ENCODE assay signal across 8 mouse cellular contexts in genomic region chr6:116207729-116208534, GRCm38 (mm10). TPM values are rescaled to one million over a fixed set of nuclear protein-coding genes. Genes with fewer than 3 reads are reported as not detected.
DNase-seq lines count a peak whose midpoint lies in the region; ATAC-seq and TF ChIP-seq lines count a peak whose summit lies in the region.

TSS of gene Washc2 (plus strand) at chr6:116208038.

- TF ChIP-seq EP300 in ES-Bruce4 (IDR thresholded peaks at IDR 0.05; ENCODE audit: insufficient read depth, low read depth, low read length): peak; percentile 78
- TF ChIP-seq EP300 in liver, postnatal 0 days (IDR thresholded peaks at IDR 0.05; ENCODE audit: low read depth): no peak

- TF ChIP-seq POLR2A in ES-Bruce4 (IDR thresholded peaks at IDR 0.05; ENCODE audit: insufficient read depth, low read length): peak; percentile 70

- peak within 1 kb of the TSS; percentile 82 for H3K4me2 ChIP-seq in forebrain, embryonic 13.5 days
- H3K4me2 ChIP-seq in liver, postnatal 0 days (ENCODE audit: low read depth, low read length): peak within 1 kb of the TSS; percentile 87
- peak within 1 kb of the TSS; percentile 93 for H3K4me2 ChIP-seq in neural tube, embryonic 14.5 days (ENCODE audit: low read depth, low read length)

- no peaks in the 10 kb centered on the region for H3K9me3 ChIP-seq in ES-Bruce4 (replicated peaks; ENCODE audit: control insufficient read depth, insufficient read depth, low read length, poor library complexity, severe bottlenecking)
- no peaks in the 10 kb centered on the region for H3K9me3 ChIP-seq in forebrain, embryonic 13.5 days (replicated peaks)
- H3K9me3 ChIP-seq in liver, postnatal 0 days (ENCODE audit: low read length): no peaks in the 10 kb centered on the region
- no peaks in the 10 kb centered on the region for H3K9me3 ChIP-seq in neural tube, embryonic 14.5 days (ENCODE audit: control insufficient read depth, low read length)

- intact Hi-C loops in heart, postnatal 10 days (cut with DNase I): loop anchor here (2.0 to 5.0 kb wide), 2 partner anchors 13 to 356 kb away; partner anchors contain the start of genes Ift122 and Mbd4

- peak within 1 kb of the TSS; percentile 83 for H3K4me3 ChIP-seq in ES-Bruce4 (ENCODE audit: low read depth, low read length)
- peak within 1 kb of the TSS; percentile 64 for H3K4me3 ChIP-seq in forebrain, embryonic 13.5 days
- peak within 1 kb of the TSS; percentile 70 for H3K4me3 ChIP-seq in liver, postnatal 0 days (ENCODE audit: low read depth, low read length)
- peak within 1 kb of the TSS; percentile 86 for H3K4me3 ChIP-seq in neural tube, embryonic 14.5 days (ENCODE audit: low read depth, low read length)

- ATAC-seq in cerebellum, adult (ENCODE audit: insufficient number of reproducible peaks, low FRiP score, low TSS enrichment): peak; percentile 93
- ATAC-seq in forebrain, embryonic 13.5 days: peak; percentile 98
- ATAC-seq in liver, postnatal 0 days: peak; percentile 98
- peak; percentile 99 for ATAC-seq in neural tube, embryonic 14.5 days (ENCODE audit: low read depth)

- H3K9ac ChIP-seq in ES-Bruce4 (ENCODE audit: low read depth, poor library complexity, severe bottlenecking): peak within 1 kb of the TSS; percentile 63
- peak within 1 kb of the TSS; percentile 79 for H3K9ac ChIP-seq in forebrain, embryonic 13.5 days
- H3K9ac ChIP-seq in liver, postnatal 0 days (replicated peaks): peak within 1 kb of the TSS; percentile 78
- H3K9ac ChIP-seq in neural tube, embryonic 14.5 days (replicated peaks; ENCODE audit: low read depth, low read length): peak within 1 kb of the TSS; percentile 81

- H3K4me1 ChIP-seq in ES-Bruce4 (ENCODE audit: control insufficient read depth, insufficient read depth, low read length): no peaks in the 10 kb centered on the region
- H3K4me1 ChIP-seq in forebrain, embryonic 13.5 days: peaks cover 14% of the 10 kb centered on the region
- H3K4me1 ChIP-seq in liver, postnatal 0 days (ENCODE audit: insufficient read depth): peaks cover 17% of the 10 kb centered on the region
- H3K4me1 ChIP-seq in neural tube, embryonic 14.5 days (ENCODE audit: control insufficient read depth, insufficient read depth, low read length): peaks cover 10% of the 10 kb centered on the region

- H3K36me3 ChIP-seq in ES-Bruce4 (ENCODE audit: control insufficient read depth, insufficient read depth, low read length, poor library complexity, severe bottlenecking): peaks cover 10% of the 10 kb centered on the region
- peaks cover 25% of the 10 kb centered on the region for H3K36me3 ChIP-seq in forebrain, embryonic 13.5 days (ENCODE audit: poor library complexity, severe bottlenecking)
- H3K36me3 ChIP-seq in liver, postnatal 0 days (replicated peaks; ENCODE audit: insufficient read depth, low read length): peaks cover 21% of the 10 kb centered on the region
- peaks cover 12% of the 10 kb centered on the region; the same call in 1 of the 2 replicates for H3K36me3 ChIP-seq in neural tube, embryonic 14.5 days (ENCODE audit: control insufficient read depth, insufficient read depth, low read length)

- H3K27ac ChIP-seq in ES-Bruce4 (ENCODE audit: insufficient read depth, low read length): peak within 1 kb of the TSS; percentile 38; the same call in 1 of the 2 replicates
- 0 out of 2 replicates have a peak within 1 kb of the TSS, but pooled peaks have one; percentile 59 for H3K27ac ChIP-seq in forebrain, embryonic 13.5 days
- peak within 1 kb of the TSS; percentile 87 for H3K27ac ChIP-seq in liver, postnatal 0 days (ENCODE audit: low read depth)
- peak within 1 kb of the TSS; percentile 73 for H3K27ac ChIP-seq in neural tube, embryonic 14.5 days (ENCODE audit: low read depth, low read length)

- peak; percentile 96 to 97 for DNase-seq in heart, postnatal 10 days
- peak; percentile 94 for DNase-seq in large intestine, adult 2 months (ENCODE audit: low read depth, low spot score)
- DNase-seq in liver, postnatal 0 days: peak; percentile 95
- DNase-seq in testis, postnatal 10 days (ENCODE audit: low spot score): peak; percentile 92

- TF ChIP-seq CTCF in ES-Bruce4 (IDR thresholded peaks at IDR 0.05; ENCODE audit: low read depth, low read length): no peak
- no peak for TF ChIP-seq CTCF in liver, postnatal 0 days (IDR thresholded peaks at IDR 0.05; ENCODE audit: low read depth)

- no peaks in the 10 kb centered on the region for H3K27me3 ChIP-seq in ES-Bruce4 (ENCODE audit: control insufficient read depth, insufficient read depth, low read length, poor library complexity, severe bottlenecking)
- no peaks in the 10 kb centered on the region for H3K27me3 ChIP-seq in forebrain, embryonic 13.5 days
- H3K27me3 ChIP-seq in liver, postnatal 0 days (ENCODE audit: insufficient read depth, low read length): no peaks in the 10 kb centered on the region
- no peaks in the 10 kb centered on the region for H3K27me3 ChIP-seq in neural tube, embryonic 14.5 days (ENCODE audit: control insufficient read depth, insufficient read depth, low read length)

- WGBS in forebrain, embryonic 13.5 days: under 1% methylated on average over 51 of the region's 51 CpGs
- WGBS in large intestine, adult 2 months: under 1% methylated on average over 51 of the region's 51 CpGs
- under 1% methylated on average over 51 of the region's 51 CpGs for WGBS in liver, postnatal 0 days (ENCODE audit: insufficient replicate concordance)
- WGBS in neural tube, embryonic 14.5 days: under 1% methylated on average over 51 of the region's 51 CpGs

RNA-seq across cellular contexts. Expression of gene Washc2, which starts in this region (rescaled TPM):
- polyA plus RNA-seq in ES-Bruce4 (2011; ENCODE audit: insufficient read depth, insufficient read length, low read depth, missing spikeins): 50.5 and 56.2 TPM in 2 replicates
- 51.8 and 55.3 TPM in 2 replicates for polyA plus RNA-seq in forebrain, embryonic 13.5 days (2015; fragmentation: Nextera tagmentation; extraction: Ambion mirVana)
- 10 to 100 TPM; 35.8 to 38.5 TPM for total RNA-seq in heart, postnatal 10 days (2021)
- 24.6 and 40.3 TPM in 2 replicates for polyA plus RNA-seq in large intestine, adult 2 months (2012; rRNA removed)
- polyA plus RNA-seq in liver, postnatal 0 days (2015; fragmentation: Nextera tagmentation; extraction: Ambion mirVana): 11.5 and 12.3 TPM in 2 replicates
- 65.6 and 74.1 TPM in 2 replicates for polyA plus RNA-seq in neural tube, embryonic 14.5 days (2014; fragmentation: Nextera tagmentation; extraction: Ambion mirVana)

Comparison
In these comparisons a context has a peak if more than half of its experiments do, and no peak if none do; other contexts are left out.
1. Peak in every context shown above with its lines: DNase-seq, ATAC-seq, H3K4me3 ChIP-seq and H3K27ac ChIP-seq.